Mouse (Mus musculus) cerebellum, adult 2 months (tissue): ENCODE results near the gene Tgm5. TPM values are rescaled to one million over a fixed set of nuclear protein-coding genes. Genes with fewer than 3 reads are reported as not detected.

Experiments used
- DNase-seq, 2 experiments: peaks; one replicate each; pipeline ENCODE4 v3.0.0; 2021
- H3K27ac ChIP-seq: fragments of 200-500 bp; 2 replicates; pipeline ENCODE4 v1.5.1; 2012; ENCODE audit warnings: low read length, control low read depth, inconsistent platforms; ENCODE audit not compliant: insufficient read depth
- H3K27me3 ChIP-seq: fragments of 200-500 bp; 2 replicates; pipeline ENCODE4 v1.6.1; 2012; ENCODE audit warnings: inconsistent platforms, mild to moderate bottlenecking, low read length, moderate library complexity; ENCODE audit not compliant: control insufficient read depth, insufficient read depth
- H3K4me1 ChIP-seq: fragments of 200-500 bp; 2 replicates; pipeline ENCODE4 v1.6.1; 2011; ENCODE audit warnings: low read length; ENCODE audit not compliant: control insufficient read depth, insufficient read depth
- H3K4me3 ChIP-seq: fragments of 200-500 bp; replicated peaks from 2 replicates; pipeline ENCODE3; 2011; ENCODE audit warnings: mild to moderate bottlenecking, low read depth, low read length, control low read depth; ENCODE audit not compliant: insufficient read depth
- CTCF ChIP-seq: fragments of 200-500 bp; IDR thresholded peaks from 2 replicates; pipeline ENCODE4 v1.5.1; 2011; ENCODE audit warnings: low read depth, mild to moderate bottlenecking, control low read depth, low read length, moderate library complexity, borderline replicate concordance; ENCODE audit not compliant: insufficient read depth
- POLR2A ChIP-seq: fragments of 200-500 bp; IDR thresholded peaks from 2 replicates; pipeline ENCODE4 v1.6.1; 2011; ENCODE audit warnings: low read length, control low read depth, borderline replicate concordance; ENCODE audit not compliant: insufficient read depth
- WGBS: fragments of 180-500 bp; shearing (Covaris S2); methylation state at CpG from one replicate; pipeline ENCODE4 v1.1.7; 2018; 5-methylcytosine and 5-hydroxymethylcytosine counted together
- polyA plus RNA-seq: library from polyadenylated mRNA; depleted of rRNA; stranded (reverse); fragments of >200 nt; gene quantifications from 2 replicates; pipeline ENCODE4 v1.2.3, GENCODE M21; 2012

Tgm5 gene
- polyA plus RNA-seq, 1 experiment, result 2.7 TPM

GRCm38 (mm10) chr2:121105940-121106339 is 20.3 kb upstream of the Tgm5 start:
- no peak for DNase-seq
- H3K27ac ChIP-seq, result no peak overlapping the region
- no peak for TF ChIP-seq POLR2A
- no peak for TF ChIP-seq CTCF
- H3K4me1 ChIP-seq, result no peaks in the 10 kb centered on the region
- H3K4me3 ChIP-seq, result no peak overlapping the region
- H3K27me3 ChIP-seq, result no peaks in the 10 kb centered on the region

DNA sequence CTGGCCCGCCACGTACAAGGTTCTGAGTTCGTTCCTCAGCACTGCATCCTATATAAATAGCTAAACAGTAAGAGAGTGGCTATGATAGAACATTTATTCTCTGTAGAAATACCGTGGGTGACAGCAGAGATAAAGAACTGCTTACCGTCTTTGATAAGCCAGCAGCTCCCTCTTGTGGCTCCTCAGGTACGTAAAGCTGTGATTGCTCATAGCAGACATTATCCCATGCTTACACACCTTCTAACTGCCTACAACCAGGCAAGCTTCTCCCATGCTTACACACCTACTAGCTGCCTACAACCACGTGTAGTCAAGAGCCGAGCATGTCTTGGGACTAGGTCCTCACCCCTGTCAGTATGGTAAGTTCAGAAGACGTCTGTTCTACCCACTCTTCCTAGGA is 16.4 kb upstream of the Tgm5 start:
- TF ChIP-seq POLR2A (no peak), CTCF (peak; percentile 78)
- DNase-seq, result peak; percentile 72 to 78
- WGBS, result 18% methylated on average over 9 of the region's 9 CpGs
- Histone ChIP-seq H3K27me3 (no peaks in the 10 kb centered on the region), H3K4me1 (no peaks in the 10 kb centered on the region), H3K4me3 (no peak overlapping the region), H3K27ac (no peak overlapping the region)

GRCm38 (mm10) chr2:121089751-121090150 is 4.1 kb upstream of the Tgm5 start:
- no peaks in the 10 kb centered on the region for H3K27me3 ChIP-seq
- WGBS, result 65% methylated on average over 4 of the region's 4 CpGs
- no peak overlapping the region for H3K27ac ChIP-seq
- no peak overlapping the region for H3K4me3 ChIP-seq
- H3K4me1 ChIP-seq, result peaks cover 6% of the 10 kb centered on the region
- TF ChIP-seq CTCF (no peak), POLR2A (no peak)
- no peak for DNase-seq

DNA sequence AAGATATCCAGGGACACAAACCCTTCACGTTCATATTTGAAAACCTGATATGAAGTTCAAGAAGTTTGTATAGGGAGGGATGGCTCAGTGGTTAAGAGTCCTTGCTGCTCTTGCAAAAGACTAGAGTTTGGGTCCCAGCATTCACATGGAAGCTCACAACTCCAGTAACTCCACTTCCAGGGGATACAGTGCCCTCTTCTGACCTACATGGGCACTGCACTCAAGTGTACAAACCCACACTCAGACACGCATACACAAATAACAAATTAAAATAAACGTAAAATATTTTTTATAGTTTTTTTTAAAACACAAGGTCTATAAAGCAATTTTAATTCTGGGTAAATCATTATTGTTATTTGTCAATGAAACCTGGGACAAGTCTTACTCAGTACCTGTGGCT is 2.9 kb upstream of the Tgm5 start:
- Histone ChIP-seq H3K27me3 (no peaks in the 10 kb centered on the region), H3K4me3 (no peak overlapping the region), H3K27ac (no peak overlapping the region), H3K4me1 (peaks cover 6% of the 10 kb centered on the region)
- DNase-seq, result no peak
- whole genome bisulfite sequencing, result 94% methylated on average over 3 of the region's 3 CpGs
- TF ChIP-seq POLR2A, result no peak
- no peak for TF ChIP-seq CTCF

DNA sequence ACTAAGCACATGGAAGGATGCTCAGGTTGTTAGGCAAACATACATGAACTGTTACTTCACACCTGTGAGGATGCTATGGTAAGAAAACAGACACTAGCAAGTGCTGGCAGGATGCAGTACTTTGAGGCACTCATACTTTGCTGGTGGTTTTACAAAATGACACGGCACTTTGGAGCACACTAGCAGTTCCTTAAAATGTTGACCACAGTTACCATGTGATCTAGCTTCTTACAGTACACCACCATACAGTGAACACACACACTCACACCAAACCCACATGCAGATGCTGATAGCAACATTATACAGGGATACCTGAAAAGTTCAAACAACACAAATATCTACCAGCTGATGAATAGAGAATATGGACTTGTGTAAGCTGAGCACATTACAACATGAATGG is 3.0 kb downstream of the Tgm5 start:
- Histone ChIP-seq H3K27me3 (no peaks in the 10 kb centered on the region), H3K4me1 (peaks cover 6% of the 10 kb centered on the region), H3K27ac (no peak overlapping the region), H3K4me3 (no peak overlapping the region)
- TF ChIP-seq POLR2A (no peak), CTCF (no peak)
- WGBS, result 89% methylated on average over 1 of the region's 1 CpGs
- no peak for DNase-seq

DNA sequence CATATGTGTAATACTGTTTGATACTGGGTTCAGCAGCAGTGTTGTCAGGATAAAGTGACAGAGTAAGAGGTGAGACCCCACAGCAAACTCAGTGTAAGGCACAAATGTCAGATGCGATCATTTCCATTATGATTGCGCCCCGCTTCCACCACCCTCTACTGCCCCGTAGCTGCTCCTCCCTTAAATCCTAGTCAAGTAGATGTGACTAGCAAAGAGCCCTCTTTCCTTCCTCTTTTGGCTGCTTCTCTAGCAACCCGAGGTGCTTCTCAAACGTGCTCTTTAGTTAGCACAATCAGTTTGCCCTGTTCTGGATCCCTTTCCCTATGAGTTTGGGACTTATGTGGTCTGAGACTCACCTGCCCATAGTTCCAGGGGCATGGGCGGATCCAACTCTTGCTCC is 10.9 kb downstream of the Tgm5 start:
- TF ChIP-seq POLR2A, result no peak
- TF ChIP-seq CTCF, result no peak
- no peak for DNase-seq
- Histone ChIP-seq H3K4me1 (no peaks in the 10 kb centered on the region), H3K27me3 (no peaks in the 10 kb centered on the region), H3K4me3 (no peak overlapping the region), H3K27ac (no peak overlapping the region)
- 76% methylated on average over 7 of the region's 7 CpGs for WGBS

GRCm38 (mm10) chr2:121071871-121072270 is 13.8 kb downstream of the Tgm5 start:
- TF ChIP-seq CTCF (no peak), POLR2A (no peak)
- Histone ChIP-seq H3K27me3 (no peaks in the 10 kb centered on the region), H3K4me3 (no peak overlapping the region), H3K4me1 (no peaks in the 10 kb centered on the region), H3K27ac (no peak overlapping the region)
- 88% methylated on average over 6 of the region's 6 CpGs for WGBS
- no peak for DNase-seq

GRCm38 (mm10) chr2:121069506-121069905 is 16.1 kb downstream of the Tgm5 start:
- no peak for DNase-seq
- Histone ChIP-seq H3K4me3 (no peak overlapping the region), H3K4me1 (no peaks in the 10 kb centered on the region), H3K27me3 (no peaks in the 10 kb centered on the region), H3K27ac (no peak overlapping the region)
- no peak for TF ChIP-seq CTCF
- TF ChIP-seq POLR2A, result no peak
- WGBS, result 82% methylated on average over 6 of the region's 6 CpGs

GRCm38 (mm10) chr2:121067116-121067515 is 18.5 kb downstream of the Tgm5 start:
- no peak for DNase-seq
- Histone ChIP-seq H3K27me3 (no peaks in the 10 kb centered on the region), H3K4me1 (no peaks in the 10 kb centered on the region), H3K27ac (no peak overlapping the region), H3K4me3 (no peak overlapping the region)
- WGBS, result 43% methylated on average over 4 of the region's 4 CpGs
- TF ChIP-seq POLR2A, result no peak
- TF ChIP-seq CTCF, result no peak

DNA sequence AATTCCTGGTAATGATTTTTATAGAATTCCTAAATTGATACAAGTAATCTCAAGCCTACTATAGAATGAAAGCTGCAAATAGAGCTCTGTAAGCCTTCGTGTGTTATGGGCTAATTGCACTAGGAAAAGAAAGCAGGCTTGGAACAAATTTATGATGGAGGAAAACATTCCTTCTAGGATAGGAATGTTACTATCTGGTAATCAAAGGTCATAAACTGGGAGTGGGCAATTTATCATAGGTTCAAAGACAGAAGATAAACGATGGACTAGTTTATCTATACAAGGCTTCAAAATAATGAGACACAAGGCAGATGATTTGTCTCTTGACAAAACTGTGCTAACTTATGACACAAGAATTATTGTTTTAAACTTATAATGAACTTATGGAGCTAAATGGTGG is 24.3 kb downstream of the Tgm5 start:
- no peak overlapping the region for H3K4me3 ChIP-seq
- no peak overlapping the region for H3K27ac ChIP-seq
- WGBS, result 92% methylated on average over 2 of the region's 2 CpGs
- no peaks in the 10 kb centered on the region for H3K27me3 ChIP-seq
- TF ChIP-seq POLR2A (no peak), CTCF (no peak)
- DNase-seq, result no peak
- H3K4me1 ChIP-seq, result no peaks in the 10 kb centered on the region
